Mouse (Mus musculus) hindbrain, embryonic 15.5 days (tissue): ENCODE measurements around the gene Gm49366. TPM values are rescaled to one million over a fixed set of nuclear protein-coding genes. Genes with fewer than 3 reads are reported as not detected.
"Not testable (repeated sequence)": the region's sequence is repeated elsewhere in the genome, so short reads cannot be mapped to it uniquely, and the experiment has no call there.

Source experiments
- ATAC-seq: fragments of 200-750 bp; cut with Nextera tagmentation; 2 replicates; pipeline ENCODE4 v1.8.0; 2017; ENCODE audit warnings: low read depth, moderate number of reproducible peaks, moderate TSS enrichment; ENCODE audit not compliant: low FRiP score
- H3K27ac ChIP-seq: fragments of 300-500 bp; sonication (generic); replicated peaks from 2 replicates; pipeline ENCODE4 v1.5.1; 2015; ENCODE audit warnings: mild to moderate bottlenecking, inconsistent platforms
- H3K27me3 ChIP-seq: fragments of 300-500 bp; sonication (generic); 2 replicates; pipeline ENCODE4 v1.6.1; 2015; ENCODE audit warnings: control low read depth, inconsistent platforms
- H3K36me3 ChIP-seq: fragments of 300-500 bp; sonication (generic); 2 replicates; pipeline ENCODE4 v1.6.1; 2015; ENCODE audit warnings: control low read depth, inconsistent platforms
- H3K4me1 ChIP-seq: fragments of 300-500 bp; sonication (generic); replicated peaks from 2 replicates; pipeline ENCODE4 v1.6.1; 2015; ENCODE audit warnings: control low read depth, inconsistent platforms
- H3K4me2 ChIP-seq: fragments of 300-500 bp; sonication (generic); 2 replicates; pipeline ENCODE4 v1.6.1; 2015; ENCODE audit warnings: moderate library complexity, mild to moderate bottlenecking, inconsistent platforms
- H3K4me3 ChIP-seq: fragments of 300-500 bp; sonication (generic); 2 replicates; pipeline ENCODE4 v1.5.1; 2015; ENCODE audit warnings: mild to moderate bottlenecking, inconsistent platforms
- H3K9ac ChIP-seq: fragments of 300-500 bp; sonication (generic); 2 replicates; pipeline ENCODE4 v1.6.1; 2015; ENCODE audit warnings: inconsistent platforms
- H3K9me3 ChIP-seq: fragments of 300-500 bp; sonication (generic); 2 replicates; pipeline ENCODE4 v1.6.1; 2016; ENCODE audit warnings: control low read depth, inconsistent platforms
- WGBS: fragments of 180-500 bp; shearing (Covaris S2); methylation state at CpG from one replicate; pipeline ENCODE4 v1.1.7; 2015; 5-methylcytosine and 5-hydroxymethylcytosine counted together
- polyA plus RNA-seq: library from polyadenylated mRNA; unstranded; fragments of >200 nt; fragmentation: Nextera tagmentation; extraction: Ambion mirVana; gene quantifications from 2 replicates; pipeline ENCODE4 v1.2.1, GENCODE M21; 2015

The Gm49366 gene
- polyA plus RNA-seq, 1 experiment from 2014 or later: not detected

- Histone ChIP-seq H3K27me3 (no peaks in the 10 kb centered on the region), H3K9me3 (no peaks in the 10 kb centered on the region), H3K4me2 (peak overlapping the region; percentile 58), H3K27ac (peak overlapping the region; percentile 69), H3K36me3 (no peaks in the 10 kb centered on the region), H3K4me1 (peaks cover 23% of the 10 kb centered on the region), H3K9ac (no peak overlapping the region), H3K4me3 (peak overlapping the region; percentile 46)
- peak; percentile 85 for ATAC-seq
- 23% methylated on average over 12 of the region's 12 CpGs for WGBS
These were observed 27.3 kb upstream of the Gm49366 start for GRCm38 (mm10) chr12:84011251-84012040.

GRCm38 (mm10) chr12:84013130-84013529, 25.6 kb upstream of the Gm49366 start:
- Histone ChIP-seq H3K27ac (no peak overlapping the region; the same call in 1 of the 2 replicates), H3K27me3 (no peaks in the 10 kb centered on the region), H3K4me3 (no peak overlapping the region), H3K9ac (no peak overlapping the region), H3K36me3 (no peaks in the 10 kb centered on the region), H3K9me3 (no peaks in the 10 kb centered on the region), H3K4me1 (peaks cover 23% of the 10 kb centered on the region), H3K4me2 (peak overlapping the region; percentile 58)
- no peak for ATAC-seq
- 59% methylated on average over 6 of the region's 6 CpGs for WGBS

GRCm38 (mm10) chr12:84013701-84014100, 25.0 kb upstream of the Gm49366 start:
- Histone ChIP-seq H3K9me3 (no peaks in the 10 kb centered on the region), H3K4me2 (no peak overlapping the region), H3K36me3 (no peaks in the 10 kb centered on the region), H3K27me3 (no peaks in the 10 kb centered on the region), H3K27ac (no peak overlapping the region), H3K4me1 (peaks cover 21% of the 10 kb centered on the region), H3K4me3 (no peak overlapping the region), H3K9ac (no peak overlapping the region)
- ATAC-seq: no peak
- 93% methylated on average over 7 of the region's 7 CpGs for WGBS

GRCm38 (mm10) chr12:84020528-84020927, 18.2 kb upstream of the Gm49366 start:
- ATAC-seq, H3K4me1 ChIP-seq, H3K4me3 ChIP-seq, H3K27ac ChIP-seq, H3K27me3 ChIP-seq, H3K9me3 ChIP-seq, H3K9ac ChIP-seq, H3K36me3 ChIP-seq, H3K4me2 ChIP-seq: not testable (repeated sequence)
- WGBS: 53% methylated on average over 7 of the region's 7 CpGs

- ATAC-seq, H3K4me2 ChIP-seq, H3K27me3 ChIP-seq, H3K4me3 ChIP-seq, H3K27ac ChIP-seq, H3K36me3 ChIP-seq, H3K9ac ChIP-seq, H3K4me1 ChIP-seq, H3K9me3 ChIP-seq: not testable (repeated sequence)
- WGBS: 98% methylated on average over 4 of the region's 4 CpGs
These were observed 16.5 kb upstream of the Gm49366 start for GRCm38 (mm10) chr12:84022266-84022665.

- no peak overlapping the region for H3K4me2 ChIP-seq
- H3K27me3 ChIP-seq: no peaks in the 10 kb centered on the region
- no peak overlapping the region for H3K4me3 ChIP-seq
- ATAC-seq: no peak
- no peak overlapping the region for H3K9ac ChIP-seq
- no peak overlapping the region for H3K27ac ChIP-seq
- no peaks in the 10 kb centered on the region for H3K4me1 ChIP-seq
- H3K36me3 ChIP-seq: no peaks in the 10 kb centered on the region
- 90% methylated on average over 9 of the region's 9 CpGs for WGBS
- H3K9me3 ChIP-seq: no peaks in the 10 kb centered on the region
These were observed 15.5 kb upstream of the Gm49366 start for GRCm38 (mm10) chr12:84023052-84023745.

GRCm38 (mm10) chr12:84025888-84026287, 12.8 kb upstream of the Gm49366 start:
- H3K36me3 ChIP-seq: no peaks in the 10 kb centered on the region
- H3K4me1 ChIP-seq: no peaks in the 10 kb centered on the region
- 91% methylated on average over 7 of the region's 7 CpGs for WGBS
- no peaks in the 10 kb centered on the region for H3K9me3 ChIP-seq
- ATAC-seq: no peak
- no peak overlapping the region for H3K4me2 ChIP-seq
- no peak overlapping the region for H3K4me3 ChIP-seq
- no peak overlapping the region for H3K27ac ChIP-seq
- no peaks in the 10 kb centered on the region for H3K27me3 ChIP-seq
- H3K9ac ChIP-seq: no peak overlapping the region

- H3K36me3 ChIP-seq, H3K9ac ChIP-seq, H3K9me3 ChIP-seq, H3K4me3 ChIP-seq, H3K27me3 ChIP-seq, H3K27ac ChIP-seq, ATAC-seq, H3K4me1 ChIP-seq, H3K4me2 ChIP-seq: not testable (repeated sequence)
- WGBS: 43% methylated on average over 3 of the region's 3 CpGs
These were observed 10.4 kb upstream of the Gm49366 start for GRCm38 (mm10) chr12:84028328-84028727.

- H3K36me3 ChIP-seq, H3K4me3 ChIP-seq, H3K27me3 ChIP-seq, H3K27ac ChIP-seq, H3K9ac ChIP-seq, H3K4me1 ChIP-seq, H3K4me2 ChIP-seq, H3K9me3 ChIP-seq, ATAC-seq: not testable (repeated sequence)
- WGBS: 94% methylated on average over 1 of the region's 1 CpGs
These were observed 9.7 kb upstream of the Gm49366 start for GRCm38 (mm10) chr12:84029043-84029442.

GRCm38 (mm10) chr12:84030659-84031332, 7.9 kb upstream of the Gm49366 start:
- peak; percentile 48; the same call in 1 of the 2 replicates for ATAC-seq
- WGBS: 68% methylated on average over 4 of the region's 4 CpGs
- no peaks in the 10 kb centered on the region for H3K27me3 ChIP-seq
- no peak overlapping the region for H3K27ac ChIP-seq
- no peaks in the 10 kb centered on the region for H3K9me3 ChIP-seq
- H3K4me3 ChIP-seq: no peak overlapping the region
- no peaks in the 10 kb centered on the region for H3K36me3 ChIP-seq
- H3K4me1 ChIP-seq: no peaks in the 10 kb centered on the region
- no peak overlapping the region for H3K4me2 ChIP-seq
- H3K9ac ChIP-seq: no peak overlapping the region

- H3K36me3 ChIP-seq: no peaks in the 10 kb centered on the region
- no peak for ATAC-seq
- H3K4me2 ChIP-seq: no peak overlapping the region
- no peaks in the 10 kb centered on the region for H3K9me3 ChIP-seq
- 0 out of 2 replicates have a peak, but pooled peaks cover 4% of the 10 kb centered on the region for H3K27me3 ChIP-seq
- no peak overlapping the region for H3K9ac ChIP-seq
- no peak overlapping the region for H3K4me3 ChIP-seq
- WGBS: 85% methylated on average over 4 of the region's 4 CpGs
- H3K27ac ChIP-seq: no peak overlapping the region
- 0 out of 2 replicates have a peak, but pooled peaks cover 4% of the 10 kb centered on the region for H3K4me1 ChIP-seq
These were observed 5.9 kb upstream of the Gm49366 start for GRCm38 (mm10) chr12:84032854-84033253.

- H3K9me3 ChIP-seq, H3K36me3 ChIP-seq, ATAC-seq, H3K27me3 ChIP-seq, H3K4me1 ChIP-seq, H3K9ac ChIP-seq, H3K4me3 ChIP-seq, H3K27ac ChIP-seq, H3K4me2 ChIP-seq: not testable (repeated sequence)
- 84% methylated on average over 2 of the region's 2 CpGs for WGBS
These were observed 5.4 kb upstream of the Gm49366 start for GRCm38 (mm10) chr12:84033302-84033701.
